Mouse (Mus musculus) myocyte (in vitro differentiated cells): ENCODE measurements around the gene Cfap126.

ENCODE experiments used
- MAX ChIP-seq: IDR thresholded peaks from one replicate; pipeline ENCODE4 v1.6.1; 2011; ENCODE audit warnings: low read depth, mild to moderate bottlenecking, control low read depth
- POLR2A ChIP-seq: IDR thresholded peaks from one replicate; pipeline ENCODE4 v1.6.1; 2011; ENCODE audit warnings: low read depth, mild to moderate bottlenecking, control low read depth, moderate library complexity; ENCODE audit not compliant: insufficient read length
- REST ChIP-seq: IDR thresholded peaks from one replicate; pipeline ENCODE4 v1.6.1; 2011; ENCODE audit warnings: mild to moderate bottlenecking, control low read depth, moderate library complexity; ENCODE audit not compliant: insufficient read depth, insufficient read length
- USF1 ChIP-seq: IDR thresholded peaks from one replicate; pipeline ENCODE4 v1.6.1; 2011; ENCODE audit warnings: low read depth, mild to moderate bottlenecking, control low read depth, moderate library complexity

DNA sequence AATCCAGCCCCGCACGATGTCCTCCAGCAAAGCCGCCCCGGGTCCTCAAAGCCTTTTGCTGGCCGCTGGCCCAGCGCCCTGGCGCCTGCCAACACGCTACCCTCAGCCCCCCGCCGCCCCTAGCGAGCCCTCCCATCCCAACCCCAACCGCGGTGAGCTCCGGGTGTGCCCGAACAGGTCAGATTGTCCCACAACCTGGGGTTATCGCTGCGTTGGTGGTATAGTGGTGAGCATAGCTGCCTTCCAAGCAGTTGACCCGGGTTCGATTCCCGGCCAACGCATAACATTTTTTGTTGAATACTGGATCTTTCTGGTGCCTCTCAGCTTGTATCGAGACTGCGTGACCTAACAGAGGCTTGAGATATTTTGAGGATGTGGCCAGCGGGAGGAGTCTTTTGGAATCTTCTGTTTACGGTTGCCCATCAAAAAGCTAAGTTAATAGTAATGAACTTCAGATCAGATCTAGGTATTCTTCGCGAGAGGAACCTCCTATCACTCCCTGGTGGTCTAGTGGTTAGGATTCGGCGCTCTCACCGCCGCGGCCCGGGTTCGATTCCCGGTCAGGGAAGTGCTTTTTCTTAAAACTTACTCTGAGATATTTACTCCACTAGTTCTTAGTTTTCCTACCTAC lies 11.1 kb upstream of the Cfap126 start:
- TF ChIP-seq REST (no peak), MAX (no peak), POLR2A (no peak), USF1 (no peak)
